Mouse (Mus musculus) midbrain, embryonic 14.5 days (tissue): ENCODE data around the gene Tpcn1. TPM values are rescaled to one million over a fixed set of nuclear protein-coding genes. Genes with fewer than 3 reads are reported as not detected.
A peak's percentile ranks its signal among the peaks of the same experiment; 100 is the strongest.

Source experiments
- ATAC-seq: fragments of 200-750 bp; cut with Nextera tagmentation; 2 replicates; pipeline ENCODE4 v1.8.0; 2017; ENCODE audit warnings: moderate number of reproducible peaks, moderate library complexity; ENCODE audit not compliant: low FRiP score, low TSS enrichment
- DNase-seq: peaks from one replicate; pipeline ENCODE4 v3.0.0-alpha.2; 2015
- H3K27ac ChIP-seq: fragments of 300-500 bp; sonication (generic); replicated peaks from 2 replicates; pipeline ENCODE4 v1.5.1; 2014; ENCODE audit warnings: mild to moderate bottlenecking, low read depth, low read length, moderate library complexity
- H3K27me3 ChIP-seq: fragments of 300-500 bp; sonication (generic); 2 replicates; pipeline ENCODE4 v1.6.1; 2014; ENCODE audit warnings: low read length, control low read depth, mixed read lengths; ENCODE audit not compliant: control insufficient read depth, insufficient read depth
- H3K36me3 ChIP-seq: fragments of 300-500 bp; sonication (generic); 2 replicates; pipeline ENCODE4 v1.6.1; 2014; ENCODE audit warnings: low read length, control low read depth; ENCODE audit not compliant: control insufficient read depth, insufficient read depth
- H3K4me1 ChIP-seq: fragments of 300-500 bp; sonication (generic); 2 replicates; pipeline ENCODE4 v1.6.1; 2014; ENCODE audit warnings: mild to moderate bottlenecking, antibody characterized with exemption, low read length, control low read depth; ENCODE audit not compliant: control insufficient read depth, insufficient read depth
- H3K4me2 ChIP-seq: fragments of 300-500 bp; sonication (generic); 2 replicates; pipeline ENCODE4 v1.6.1; 2014; ENCODE audit warnings: mild to moderate bottlenecking, low read length, moderate library complexity
- H3K4me3 ChIP-seq: fragments of 300-500 bp; sonication (generic); replicated peaks from 2 replicates; pipeline ENCODE4 v1.5.1; 2014; ENCODE audit warnings: low read depth, low read length
- H3K9ac ChIP-seq: fragments of 300-500 bp; sonication (generic); replicated peaks from 2 replicates; pipeline ENCODE4 v1.6.1; 2014; ENCODE audit warnings: mild to moderate bottlenecking, low read length, moderate library complexity
- H3K9me3 ChIP-seq: fragments of 300-500 bp; sonication (generic); 2 replicates; pipeline ENCODE4 v1.6.1; 2016; ENCODE audit warnings: low read length, control low read depth, mixed read lengths; ENCODE audit not compliant: control insufficient read depth
- WGBS: fragments of 180-500 bp; shearing (Covaris S2); extraction: QIAGEN DNeasy Blood & Tissue Kit; methylation state at CpG from one replicate; pipeline ENCODE4 v1.1.7; 2014; 5-methylcytosine and 5-hydroxymethylcytosine counted together
- polyA plus RNA-seq: library from polyadenylated mRNA; unstranded; fragments of >200 nt; fragmentation: Nextera tagmentation; extraction: Ambion mirVana; gene quantifications from 2 replicates; pipeline ENCODE4 v1.2.1, GENCODE M21; 2014

The Tpcn1 gene
- polyA plus RNA-seq, 1 experiment from 2014 or later, result 12.2 TPM

- H3K36me3 ChIP-seq, result peaks cover 61% of the 10 kb centered on the region
Measured at GRCm38 (mm10) chr5:120626399-120626798, 37.9 kb upstream of the Tpcn1 start.

GRCm38 (mm10) chr5:120624427-120624826 is 36.0 kb upstream of the Tpcn1 start:
- WGBS, result 96% methylated on average over 10 of the region's 10 CpGs
- H3K4me1 ChIP-seq, result no peaks in the 10 kb centered on the region
- H3K27me3 ChIP-seq, result no peaks in the 10 kb centered on the region
- H3K4me2 ChIP-seq, result no peak overlapping the region
- H3K9me3 ChIP-seq, result no peaks in the 10 kb centered on the region
- H3K27ac ChIP-seq, result no peak overlapping the region
- H3K4me3 ChIP-seq, result no peak overlapping the region
- H3K36me3 ChIP-seq, result peaks cover 80% of the 10 kb centered on the region
- no peak for DNase-seq
- no peak for ATAC-seq
- H3K9ac ChIP-seq, result no peak overlapping the region

More at GRCm38 (mm10) chr5:120626399-120626798, 37.9 kb upstream of the Tpcn1 start:
- H3K4me3 ChIP-seq, result no peak overlapping the region
- DNase-seq (no peak), ATAC-seq (no peak)
- no peaks in the 10 kb centered on the region; the same call in 1 of the 2 replicates for H3K27me3 ChIP-seq
- 37% methylated on average over 19 of the region's 19 CpGs for WGBS
- H3K27ac ChIP-seq, result no peak overlapping the region
- H3K4me1 ChIP-seq, result no peaks in the 10 kb centered on the region
- no peak overlapping the region for H3K9ac ChIP-seq
- no peak overlapping the region for H3K4me2 ChIP-seq
- H3K9me3 ChIP-seq, result no peaks in the 10 kb centered on the region

DNA sequence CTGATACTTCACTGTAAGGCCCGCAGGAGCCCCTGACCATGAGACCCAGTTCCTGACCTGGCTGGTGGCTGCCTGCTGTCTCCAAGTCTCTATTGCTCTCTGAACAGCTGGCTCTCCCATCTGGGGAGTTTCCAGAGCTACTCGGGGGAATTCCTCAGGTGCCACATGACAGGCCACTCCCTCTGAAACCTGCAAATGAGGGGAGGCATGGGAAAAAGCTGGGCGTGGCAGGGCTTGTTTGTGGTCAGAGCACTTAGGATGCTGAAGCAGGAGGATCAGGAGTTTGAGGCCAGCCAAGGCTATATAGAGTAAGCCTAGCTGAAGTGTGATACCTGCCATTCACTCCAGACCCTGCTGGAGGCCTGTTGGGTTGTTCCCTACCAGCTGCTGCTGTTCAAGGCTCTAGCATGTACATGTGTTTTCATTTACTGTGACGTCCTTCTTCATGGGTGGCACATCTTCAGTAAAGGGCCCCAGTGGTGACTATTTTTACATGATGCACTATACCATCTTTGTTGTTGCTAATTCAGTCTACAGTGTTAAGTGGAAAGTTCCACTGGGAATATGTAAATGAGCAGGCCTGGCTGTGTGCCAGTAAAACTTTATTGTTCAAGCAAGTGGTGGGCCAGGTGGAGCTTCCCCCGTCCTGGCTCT is 33.9 kb upstream of the Tpcn1 start:
- H3K36me3 ChIP-seq, result peaks cover 90% of the 10 kb centered on the region
- H3K4me1 ChIP-seq, result no peaks in the 10 kb centered on the region
- H3K9ac ChIP-seq, result no peak overlapping the region
- no peak overlapping the region for H3K4me3 ChIP-seq
- no peak for ATAC-seq
- H3K4me2 ChIP-seq, result no peak overlapping the region
- no peaks in the 10 kb centered on the region for H3K27me3 ChIP-seq
- WGBS, result 76% methylated on average over 5 of the region's 5 CpGs
- peak; percentile 35 for DNase-seq
- H3K9me3 ChIP-seq, result no peaks in the 10 kb centered on the region
- H3K27ac ChIP-seq, result no peak overlapping the region

DNA sequence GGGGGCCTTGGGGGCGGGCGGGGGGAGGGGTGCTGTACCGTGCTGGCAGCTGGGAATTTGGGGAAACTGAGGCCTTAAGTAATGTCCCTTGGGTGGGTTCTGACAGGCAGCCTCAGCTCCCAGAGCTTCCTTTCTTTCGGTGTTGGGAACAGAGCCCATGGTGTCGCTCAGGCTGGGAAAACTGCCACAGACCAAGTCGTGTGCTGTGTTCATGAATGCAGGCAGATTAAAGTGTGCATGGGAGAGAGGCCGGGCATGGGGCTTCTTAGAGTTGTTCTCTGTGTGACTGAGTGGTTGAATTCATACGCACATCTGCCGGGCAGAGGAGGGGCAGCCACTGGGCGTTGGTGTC is 33.3 kb upstream of the Tpcn1 start:
- Histone ChIP-seq H3K36me3 (peaks cover 90% of the 10 kb centered on the region), H3K27me3 (no peaks in the 10 kb centered on the region), H3K27ac (no peak overlapping the region), H3K4me1 (no peaks in the 10 kb centered on the region), H3K9ac (no peak overlapping the region), H3K4me2 (no peak overlapping the region), H3K9me3 (no peaks in the 10 kb centered on the region), H3K4me3 (no peak overlapping the region)
- ATAC-seq (no peak), DNase-seq (no peak)
- 91% methylated on average over 10 of the region's 10 CpGs for WGBS

- no peak for DNase-seq
- H3K36me3 ChIP-seq, result peaks cover 89% of the 10 kb centered on the region
Measured at GRCm38 (mm10) chr5:120621078-120621765, 32.7 kb upstream of the Tpcn1 start.

GRCm38 (mm10) chr5:120620375-120621077 is 32.1 kb upstream of the Tpcn1 start:
- Histone ChIP-seq H3K4me2 (no peak overlapping the region), H3K9me3 (no peaks in the 10 kb centered on the region), H3K4me1 (no peaks in the 10 kb centered on the region), H3K4me3 (no peak overlapping the region), H3K9ac (no peak overlapping the region), H3K27ac (no peak overlapping the region), H3K27me3 (no peaks in the 10 kb centered on the region), H3K36me3 (peaks cover 82% of the 10 kb centered on the region)
- DNase-seq, result peak; percentile 89
- WGBS, result 71% methylated on average over 18 of the region's 18 CpGs
- no peak for ATAC-seq

More at GRCm38 (mm10) chr5:120621078-120621765, 32.7 kb upstream of the Tpcn1 start:
- no peak overlapping the region for H3K4me3 ChIP-seq
- H3K4me2 ChIP-seq, result no peak overlapping the region
- peak; percentile 35; the same call in 1 of the 2 replicates for ATAC-seq
- no peak overlapping the region for H3K27ac ChIP-seq
- 96% methylated on average over 23 of the region's 23 CpGs for WGBS
- no peak overlapping the region for H3K9ac ChIP-seq
- H3K9me3 ChIP-seq, result no peaks in the 10 kb centered on the region
- no peaks in the 10 kb centered on the region for H3K4me1 ChIP-seq
- H3K27me3 ChIP-seq, result no peaks in the 10 kb centered on the region

DNA sequence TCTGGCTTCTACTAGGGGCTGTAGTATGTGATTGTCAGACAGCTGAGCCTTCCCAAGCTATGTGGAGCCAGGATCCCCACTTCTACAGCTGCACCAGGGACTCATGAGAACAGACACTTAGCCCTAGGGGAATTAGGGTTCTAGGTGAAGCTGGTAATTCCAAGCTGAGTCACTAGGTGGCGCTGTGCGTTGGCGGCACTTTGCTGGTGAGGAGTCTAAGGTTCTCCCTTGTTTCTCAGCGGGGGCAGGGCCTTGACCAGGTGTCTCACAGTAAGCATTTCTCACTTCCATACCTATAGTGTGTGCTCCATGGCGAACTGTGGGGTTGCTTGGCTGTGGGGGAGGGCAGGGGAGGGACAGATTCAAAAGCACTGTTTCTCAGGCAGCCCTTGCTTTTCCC is 30.7 kb upstream of the Tpcn1 start:
- H3K36me3 ChIP-seq, result peaks cover 69% of the 10 kb centered on the region
- WGBS, result 14% methylated on average over 5 of the region's 5 CpGs
- no peaks in the 10 kb centered on the region for H3K4me1 ChIP-seq
- H3K27me3 ChIP-seq, result no peaks in the 10 kb centered on the region
- ATAC-seq, result no peak
- H3K4me3 ChIP-seq, result no peak overlapping the region
- peak; percentile 69 for DNase-seq
- no peaks in the 10 kb centered on the region for H3K9me3 ChIP-seq
- no peak overlapping the region for H3K4me2 ChIP-seq
- no peak overlapping the region for H3K27ac ChIP-seq
- no peak overlapping the region for H3K9ac ChIP-seq

- peaks cover 64% of the 10 kb centered on the region for H3K36me3 ChIP-seq
- no peak overlapping the region for H3K27ac ChIP-seq
- 0 out of 2 replicates have a peak, but pooled peaks cover 2% of the 10 kb centered on the region for H3K4me1 ChIP-seq
- H3K9ac ChIP-seq, result no peak overlapping the region
- no peak overlapping the region for H3K4me3 ChIP-seq
- H3K9me3 ChIP-seq, result no peaks in the 10 kb centered on the region
- ATAC-seq, result no peak
- WGBS, result 93% methylated on average over 12 of the region's 12 CpGs
- H3K4me2 ChIP-seq, result no peak overlapping the region
- no peaks in the 10 kb centered on the region for H3K27me3 ChIP-seq
- DNase-seq, result no peak
Measured at GRCm38 (mm10) chr5:120618778-120619177, 30.3 kb upstream of the Tpcn1 start.
